Mouse (Mus musculus): ENCODE results near the gene Nxn.

Nxn gene

DNA sequence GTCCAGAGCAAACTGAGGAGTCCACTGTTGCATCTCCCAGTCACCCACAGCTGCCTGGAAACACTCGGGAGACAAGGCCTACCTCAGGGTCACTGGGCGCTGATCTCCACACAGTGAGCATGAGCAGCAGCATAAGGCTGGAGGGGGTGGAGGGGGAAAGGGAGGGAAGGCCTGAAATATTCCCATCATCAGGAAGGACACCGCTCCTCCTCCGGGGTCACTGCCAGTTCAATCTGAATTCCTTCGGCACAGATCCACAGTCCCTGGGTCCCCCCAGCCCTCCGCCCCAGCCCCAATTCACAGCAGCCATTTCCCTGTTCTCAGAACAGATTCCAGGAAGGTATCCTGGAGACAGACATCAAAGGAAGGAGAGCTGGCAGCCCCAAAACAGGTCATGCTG, 35.8 kb downstream of the Nxn start:
- no peak for DNase-seq (ENCODE audit: low spot score in 2 of 2)

DNA sequence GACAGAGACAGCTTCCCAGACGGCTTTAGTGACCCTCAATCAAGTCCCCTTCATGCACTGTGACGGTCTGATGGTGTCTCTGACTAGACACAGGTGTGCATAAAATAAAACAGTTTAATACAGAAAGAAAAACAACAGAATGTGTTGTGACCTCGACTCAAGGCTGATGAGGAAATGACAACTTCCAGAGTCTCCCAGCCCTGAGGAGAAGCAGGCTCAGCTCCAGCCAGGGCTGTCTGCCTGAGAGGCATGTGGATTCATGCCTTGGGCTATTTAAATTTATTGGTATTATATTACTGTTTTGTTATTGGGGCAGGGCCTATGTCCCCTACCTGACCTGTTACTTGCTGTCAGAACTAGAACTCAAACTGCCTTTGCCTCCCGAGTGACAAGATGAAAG, 37.5 kb downstream of the Nxn start:
- no peak for DNase-seq (ENCODE audit: low spot score in 2 of 2)

DNA sequence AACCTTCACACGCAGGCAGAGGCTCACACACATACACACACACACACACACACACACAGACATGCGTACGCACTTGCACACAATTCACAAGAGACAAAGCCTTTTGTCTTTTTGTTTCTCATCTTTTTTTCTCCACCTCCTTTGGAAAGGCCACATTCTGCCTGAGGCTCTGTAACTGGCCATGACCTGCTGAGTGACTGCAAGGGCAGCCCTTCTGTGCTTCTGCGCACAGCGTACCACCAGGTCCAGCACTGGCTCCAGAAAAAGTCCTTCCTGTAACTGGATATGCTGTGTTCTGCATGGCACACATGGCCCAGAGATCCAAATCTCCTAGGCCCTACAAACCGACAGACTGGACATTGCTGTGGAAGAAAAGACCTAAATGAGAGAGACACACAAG, 38.7 kb downstream of the Nxn start:
- DNase-seq (ENCODE audit: low spot score in 2 of 2) = no peak

DNA sequence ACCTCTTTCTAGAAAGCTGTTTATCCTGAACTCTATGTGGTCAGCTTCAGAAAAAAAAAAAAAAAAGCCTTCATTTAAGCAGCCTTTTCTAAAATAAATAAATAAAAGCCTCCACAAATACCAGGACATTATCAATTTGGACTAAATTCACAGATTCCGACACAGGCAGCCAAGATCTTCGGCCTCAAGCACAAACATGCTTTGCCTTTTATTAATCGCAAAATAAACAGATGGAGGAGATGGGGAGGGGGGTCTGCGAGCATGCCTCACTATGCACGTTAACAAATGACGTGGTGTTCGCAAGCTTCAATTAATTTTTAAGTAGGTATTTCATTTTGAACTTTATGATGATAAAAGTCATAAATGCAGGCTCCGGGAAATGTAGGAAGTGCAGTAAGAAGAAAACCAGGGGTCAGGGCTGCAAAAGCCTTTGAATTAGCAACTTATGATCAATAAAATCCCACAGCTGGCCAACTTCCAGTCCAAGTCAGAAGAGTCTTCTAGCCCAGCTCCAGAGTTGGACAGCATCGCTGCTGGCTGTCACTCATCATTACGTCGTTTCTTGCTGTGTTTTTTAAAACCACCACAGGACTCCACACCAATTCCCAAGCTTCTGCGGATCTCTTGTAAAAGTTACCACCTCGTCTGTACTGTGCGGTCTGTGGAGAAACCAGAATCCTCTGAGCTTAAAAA, 40.2 kb downstream of the Nxn start:
- DNase-seq (ENCODE audit: low spot score in 2 of 2) = no peak

DNA sequence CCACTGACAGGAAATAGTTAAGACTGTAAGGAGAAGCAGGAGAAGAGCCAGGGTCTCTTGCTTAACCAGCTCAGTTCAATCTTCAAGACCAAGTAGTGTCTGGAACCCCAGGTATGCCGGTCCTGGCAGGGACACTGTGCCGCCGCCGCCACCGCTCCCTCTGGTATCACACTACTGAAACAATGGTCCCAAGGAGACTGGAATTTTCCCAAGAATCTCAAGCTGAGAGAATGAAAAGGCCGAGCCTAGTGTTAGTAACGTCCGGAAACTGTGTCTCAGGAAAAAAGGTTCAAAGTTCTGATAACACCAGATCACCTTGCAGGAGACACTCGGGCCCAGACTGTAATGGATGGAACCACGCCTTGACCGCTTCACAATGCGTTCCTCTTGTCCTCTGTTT, 41.5 kb downstream of the Nxn start:
- no peak for DNase-seq (ENCODE audit: low spot score in 2 of 2)

DNA sequence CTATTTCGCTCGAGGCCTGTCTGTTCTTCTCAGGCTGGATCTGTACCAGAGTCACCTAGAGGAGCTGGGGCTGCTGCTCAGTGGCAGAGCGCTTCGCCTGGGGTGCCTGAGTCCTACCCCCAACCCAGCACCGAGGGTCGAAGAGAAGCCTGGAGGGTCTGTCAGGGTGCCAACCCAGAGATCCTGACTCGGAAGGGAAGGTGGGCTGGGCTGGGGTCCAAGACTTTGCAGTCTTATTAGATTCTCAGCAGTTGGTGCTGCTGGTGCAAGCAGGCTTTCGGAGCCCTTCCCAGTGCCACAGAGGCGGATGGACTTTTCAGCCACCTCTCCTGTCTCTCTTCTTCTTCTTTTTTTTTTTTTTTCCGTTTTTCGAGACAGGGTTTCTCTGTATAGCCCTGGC, 42.8 kb downstream of the Nxn start:
- no peak for DNase-seq (ENCODE audit: low spot score in 2 of 2)

DNA sequence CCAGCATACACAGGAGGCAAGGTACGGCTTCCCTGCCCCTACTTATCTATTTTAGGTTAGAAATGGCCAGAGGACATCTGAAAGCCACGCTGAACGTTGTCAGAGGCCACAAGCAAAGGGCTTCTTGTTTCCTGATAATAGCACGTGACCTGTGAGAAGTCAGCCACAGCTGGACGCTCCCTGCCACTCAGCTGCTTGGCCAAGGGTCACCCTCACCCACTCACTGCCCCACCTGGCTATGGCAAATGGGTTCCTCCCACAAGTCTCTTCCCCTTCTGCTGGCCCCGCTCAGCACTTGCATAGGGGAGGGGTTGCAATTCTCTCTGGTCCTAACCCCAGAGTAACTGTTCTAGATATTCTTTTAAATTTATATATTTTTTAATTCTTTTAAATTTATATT, 43.5 kb downstream of the Nxn start:
- DNase-seq (ENCODE audit: low spot score in 2 of 2) = no peak

DNA sequence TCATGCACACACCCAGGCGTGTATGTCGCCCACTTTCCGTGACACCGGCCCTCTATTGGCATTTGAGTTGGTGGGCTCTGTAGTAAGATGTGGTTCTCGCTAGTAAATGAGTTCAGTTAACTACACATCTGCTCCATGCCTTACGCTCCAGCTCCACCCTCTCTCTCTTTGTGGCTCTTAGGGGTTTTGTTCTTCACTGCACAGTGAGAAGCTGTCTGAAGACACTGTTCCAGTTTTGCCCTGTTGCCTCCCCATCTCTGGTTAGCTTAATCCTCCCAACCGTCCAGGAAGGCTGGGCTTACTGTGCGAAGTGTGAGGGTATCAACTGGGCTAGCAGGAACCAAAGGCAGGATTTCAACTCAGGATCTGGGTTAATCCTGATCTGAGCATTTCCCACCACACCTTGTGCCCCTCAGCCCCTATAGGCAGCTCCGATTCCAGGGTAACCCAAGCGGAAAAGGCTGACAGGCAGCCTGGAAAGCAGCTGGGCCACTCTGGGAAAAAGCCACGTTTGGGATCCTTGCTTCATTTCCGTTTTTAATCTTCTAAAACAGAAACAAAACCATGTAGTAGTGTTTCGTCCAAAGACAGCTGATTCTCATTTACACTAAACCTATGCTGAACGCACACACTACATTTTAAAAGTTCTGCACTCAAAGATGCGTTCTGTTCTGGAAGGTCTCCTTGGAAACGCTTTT, 45.9 kb downstream of the Nxn start:
- DNase-seq (ENCODE audit: low spot score in 2 of 2) = no peak

DNA sequence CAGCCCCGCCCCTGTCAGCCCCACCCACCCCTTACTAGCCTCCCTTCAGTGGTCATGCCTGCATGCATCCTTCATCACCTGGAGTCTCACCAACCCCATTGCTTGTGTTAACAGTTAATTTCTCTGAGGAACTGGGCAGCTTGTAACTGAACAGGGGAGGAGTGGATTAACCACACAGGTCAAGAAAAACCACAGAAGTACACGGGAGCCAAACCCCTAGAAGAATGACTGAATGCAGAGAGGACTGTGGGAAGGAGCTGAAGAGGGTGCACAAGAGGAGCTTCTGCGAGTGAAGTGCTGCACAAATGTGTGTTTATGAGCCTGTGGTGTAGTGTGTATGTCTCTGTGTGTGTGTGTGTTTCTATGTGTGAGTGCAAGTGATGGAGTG, 47.3 kb downstream of the Nxn start:
- no peak for DNase-seq (ENCODE audit: low spot score in 2 of 2)

DNA sequence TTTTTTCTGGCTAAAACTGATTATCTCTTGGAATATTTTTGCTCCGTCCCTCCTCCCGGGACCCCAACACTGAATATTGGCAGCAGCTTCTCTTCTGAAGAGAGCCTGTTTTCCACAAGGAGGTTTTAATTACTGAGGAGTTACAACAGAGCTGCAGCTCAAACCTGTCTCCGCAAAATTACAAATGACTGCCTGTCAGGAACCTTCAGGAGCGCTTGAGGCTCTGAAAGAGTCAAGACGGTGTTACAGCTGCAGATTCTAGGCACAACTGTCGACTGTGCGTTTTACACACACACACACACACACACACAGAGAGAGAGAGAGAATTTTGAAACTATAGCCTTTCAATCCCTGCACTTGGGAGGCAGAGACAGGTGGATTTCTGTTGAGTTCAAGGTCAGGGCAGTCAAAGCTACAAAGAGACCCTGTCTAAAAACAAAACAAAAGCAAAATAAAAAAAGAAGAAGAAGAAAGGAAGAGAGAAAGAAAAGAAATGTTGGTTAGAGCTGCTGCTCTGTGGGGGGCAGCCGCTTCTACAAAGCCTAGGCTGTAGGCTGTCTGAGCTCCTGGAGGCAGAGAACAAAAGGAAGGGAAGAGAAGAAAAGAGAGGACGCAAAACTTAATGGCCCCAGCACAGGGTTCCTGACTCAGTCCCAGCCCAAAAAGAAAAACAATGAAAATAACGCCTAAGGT, 47.9 kb downstream of the Nxn start:
- DNase-seq (ENCODE audit: low spot score in 2 of 2) = no peak

DNA sequence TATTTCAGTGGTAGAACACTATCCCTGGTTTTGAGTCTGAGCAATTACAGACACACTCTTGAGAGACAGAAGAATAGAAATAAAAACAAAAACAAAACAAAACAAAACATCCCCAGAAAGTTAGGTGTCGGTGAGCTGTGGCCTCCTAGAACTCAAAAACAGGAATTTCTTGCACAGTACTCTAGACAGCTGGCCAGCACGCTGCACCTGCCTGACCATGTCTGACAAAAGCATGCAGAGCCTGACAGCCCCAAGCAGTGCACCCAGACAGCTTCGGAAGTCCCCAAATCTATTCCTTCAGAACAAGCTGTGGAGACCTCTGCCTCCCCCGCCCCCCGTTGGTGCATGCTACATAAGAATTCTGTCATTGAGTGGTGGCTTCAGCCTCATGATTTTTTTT, 49.1 kb downstream of the Nxn start:
- DNase-seq (ENCODE audit: low spot score in 2 of 2) = no peak

DNA sequence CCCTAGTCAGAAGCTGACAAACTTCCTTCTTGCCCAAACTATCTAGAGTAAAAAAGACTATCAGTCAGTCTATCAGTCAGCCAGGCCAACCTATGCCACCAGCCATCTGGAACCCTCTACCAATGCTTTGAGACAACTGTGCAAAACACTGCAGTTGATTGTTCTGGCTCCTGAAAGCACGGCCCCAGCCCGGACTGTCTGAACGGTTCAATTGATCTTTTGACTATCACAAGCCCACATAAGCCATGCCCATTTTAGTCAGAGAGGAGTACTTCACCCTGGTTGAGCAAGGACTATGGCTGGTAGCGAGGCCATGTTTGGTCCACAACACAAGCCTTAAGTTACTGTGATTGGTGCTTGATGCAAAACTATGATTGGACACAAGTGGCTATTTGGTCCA, 51.4 kb downstream of the Nxn start:
- no peak for DNase-seq (ENCODE audit: low spot score in 2 of 2)

DNA sequence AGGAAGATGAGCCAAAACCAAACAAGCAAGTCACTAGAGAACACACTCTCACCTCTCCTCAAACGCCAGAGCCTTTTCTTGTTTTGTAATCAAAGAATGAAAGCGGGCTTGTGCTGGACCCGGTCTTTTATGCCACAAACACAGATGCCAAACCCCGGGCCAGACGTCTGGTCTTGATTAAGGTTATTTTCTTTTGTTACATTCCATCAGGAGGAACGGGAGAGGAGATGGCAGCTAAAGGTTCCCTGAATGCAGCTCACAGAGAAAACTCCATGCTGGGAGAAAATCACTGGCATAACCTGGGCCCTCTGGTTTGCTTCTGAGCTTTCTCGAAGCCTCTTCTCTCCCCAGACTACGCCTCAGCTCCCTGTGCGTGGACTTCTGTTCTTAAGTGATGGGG, 55.9 kb downstream of the Nxn start:
- no peak for DNase-seq (ENCODE audit: low spot score in 2 of 2)

DNA sequence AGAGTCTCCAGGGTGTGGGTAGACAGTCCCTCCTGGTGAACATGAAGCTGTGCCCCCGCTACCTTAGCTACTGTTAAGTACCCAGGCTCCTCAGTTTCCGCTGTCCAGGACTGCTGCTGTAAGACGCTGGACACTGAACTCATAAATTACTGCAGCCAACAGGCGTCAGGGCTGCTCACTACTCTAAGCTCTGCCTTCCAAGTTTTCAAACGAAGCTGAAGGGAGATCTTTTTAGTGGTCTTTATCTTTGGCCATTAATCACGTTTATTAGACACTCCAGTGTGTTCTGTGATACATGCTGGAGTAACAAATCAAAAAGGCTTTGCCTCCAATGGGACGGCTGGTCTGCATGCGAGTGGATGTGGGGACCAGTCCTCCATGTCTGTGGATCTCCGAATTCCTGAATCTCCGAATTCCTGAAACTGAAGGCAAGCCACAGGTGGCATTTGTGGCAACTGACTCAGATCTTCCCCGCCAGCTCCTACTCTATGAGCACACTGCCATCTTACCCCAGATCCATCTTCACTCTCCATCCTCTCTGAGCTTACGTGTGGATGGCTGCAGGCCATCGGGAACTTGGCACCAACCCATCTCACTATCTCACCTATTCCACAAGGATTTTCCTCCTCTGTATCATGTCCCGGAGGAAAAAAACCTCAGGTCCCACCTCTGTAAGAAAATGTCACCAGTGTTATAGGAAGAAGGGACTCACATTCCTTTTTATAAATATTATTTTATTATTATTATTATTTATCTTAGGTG, 56.9 kb downstream of the Nxn start:
- DNase-seq (ENCODE audit: low spot score in 2 of 2) = no peak

DNA sequence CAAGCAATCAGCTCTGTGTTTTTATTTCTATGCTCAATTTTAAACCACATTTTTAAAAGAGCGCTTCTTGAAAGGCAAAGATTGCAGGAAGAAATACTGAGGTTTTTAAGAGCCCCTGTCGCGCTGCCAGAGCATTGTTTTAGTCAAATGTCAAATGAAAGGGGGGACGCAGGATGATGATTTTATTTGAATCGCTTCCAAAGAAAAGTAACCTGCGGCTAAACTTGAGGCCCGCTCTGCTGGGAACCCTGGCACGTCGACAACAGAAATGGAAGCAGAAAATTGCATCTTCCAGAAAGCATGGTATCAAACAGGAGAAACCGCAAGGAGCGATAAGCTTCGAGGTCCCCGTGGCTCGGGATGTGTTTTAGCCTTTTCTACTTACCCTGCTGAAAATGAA, 57.8 kb downstream of the Nxn start:
- DNase-seq (ENCODE audit: low spot score in 2 of 2) = no peak

DNA sequence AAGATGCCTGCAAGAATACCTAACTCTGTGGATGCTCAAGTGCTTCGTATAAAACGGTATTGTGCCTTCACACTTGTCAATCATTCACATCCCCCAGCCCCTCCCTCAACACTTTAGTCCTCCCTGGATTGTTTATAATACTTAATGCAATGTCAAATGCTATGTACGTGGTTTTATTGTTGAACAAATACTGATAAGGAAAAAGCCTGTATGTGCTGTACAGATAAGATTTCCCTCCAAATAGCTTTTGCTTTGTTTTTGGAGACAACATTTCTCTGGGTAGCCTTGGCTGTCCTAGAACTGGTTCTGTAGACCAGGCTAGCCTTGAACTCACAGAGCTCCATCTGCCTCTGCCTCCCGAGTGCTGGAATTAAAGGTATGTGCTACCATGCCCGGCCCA, 59.1 kb downstream of the Nxn start:
- no peak for DNase-seq (ENCODE audit: low spot score in 2 of 2)

DNA sequence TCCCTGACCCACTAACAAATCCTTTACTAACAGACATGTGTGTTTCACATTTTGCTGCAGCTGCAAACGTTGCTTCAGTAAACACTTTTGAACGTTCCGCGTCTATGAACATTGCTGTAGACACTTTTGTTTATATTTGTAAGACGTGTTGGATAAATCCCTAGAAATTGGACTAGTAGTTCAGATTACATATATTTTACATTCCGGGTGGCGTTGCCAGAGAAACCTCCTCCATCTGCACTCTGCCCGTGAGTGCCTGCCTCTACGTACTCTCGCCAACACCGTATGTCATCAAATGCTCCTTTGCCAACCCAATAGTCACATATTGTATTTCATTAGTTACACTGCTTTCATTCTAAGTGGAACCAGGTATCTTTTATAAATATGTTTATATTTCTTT, 59.8 kb downstream of the Nxn start:
- no peak for DNase-seq (ENCODE audit: low spot score in 2 of 2)

DNA sequence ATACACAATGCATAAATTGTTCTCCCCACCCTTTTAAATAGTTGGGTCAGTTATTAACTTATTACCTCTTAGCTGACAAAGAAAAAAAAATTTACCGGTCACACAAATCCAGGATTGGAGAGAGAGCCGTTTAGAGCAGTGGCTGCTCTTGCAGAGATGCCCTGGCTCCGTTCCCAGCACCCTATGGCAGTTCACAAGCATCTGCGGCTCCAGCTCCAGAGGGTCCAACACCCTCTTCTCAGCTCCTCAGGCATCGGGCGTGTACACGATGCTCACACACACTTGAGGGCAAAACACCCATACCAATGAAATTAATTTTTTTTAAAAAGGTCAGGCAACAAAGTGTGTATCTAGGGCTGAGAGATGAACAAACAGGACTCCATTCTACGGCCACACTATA, 60.3 kb downstream of the Nxn start:
- no peak for DNase-seq (ENCODE audit: low spot score in 2 of 2)

DNA sequence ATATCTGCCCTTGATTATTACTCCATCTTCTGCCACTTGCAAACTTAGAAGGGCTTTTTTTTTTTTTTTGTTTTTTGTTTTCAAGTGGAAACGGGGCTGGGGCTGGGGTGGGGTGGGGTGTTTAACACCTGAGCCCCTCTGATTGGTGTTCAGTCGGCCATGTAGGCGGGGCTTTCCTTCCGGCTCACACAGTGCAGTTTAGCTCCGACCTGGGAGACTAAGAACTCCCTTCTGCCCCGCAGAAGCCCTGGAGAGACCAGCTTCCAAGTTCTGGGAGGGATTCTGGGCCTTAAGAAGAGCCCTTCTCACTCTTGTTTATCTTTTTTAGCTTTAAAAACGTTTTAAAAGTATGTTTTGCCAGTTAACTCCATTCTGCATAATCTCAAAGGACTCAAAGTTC, 61.2 kb downstream of the Nxn start:
- DNase-seq (ENCODE audit: low spot score in 2 of 2) = no peak

DNA sequence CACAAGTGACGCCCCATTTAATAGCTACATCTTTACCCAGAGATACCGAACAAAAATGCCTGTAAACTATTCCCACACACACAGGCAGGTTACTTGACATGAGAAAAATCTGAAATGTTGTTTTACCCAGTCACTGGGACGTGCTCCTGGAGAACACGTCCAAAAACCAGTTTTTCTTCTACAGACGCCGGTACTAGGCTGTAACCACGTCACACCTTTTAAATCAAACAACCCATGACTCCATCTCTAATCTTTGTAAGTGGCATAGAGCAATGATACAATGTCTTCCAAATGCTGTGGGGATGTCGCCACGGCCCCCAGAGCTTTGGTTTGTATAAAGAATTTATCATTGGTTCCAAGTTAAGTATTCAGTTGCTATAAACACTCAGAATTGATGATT, 61.7 kb downstream of the Nxn start:
- DNase-seq (ENCODE audit: low spot score in 2 of 2) = no peak

DNA sequence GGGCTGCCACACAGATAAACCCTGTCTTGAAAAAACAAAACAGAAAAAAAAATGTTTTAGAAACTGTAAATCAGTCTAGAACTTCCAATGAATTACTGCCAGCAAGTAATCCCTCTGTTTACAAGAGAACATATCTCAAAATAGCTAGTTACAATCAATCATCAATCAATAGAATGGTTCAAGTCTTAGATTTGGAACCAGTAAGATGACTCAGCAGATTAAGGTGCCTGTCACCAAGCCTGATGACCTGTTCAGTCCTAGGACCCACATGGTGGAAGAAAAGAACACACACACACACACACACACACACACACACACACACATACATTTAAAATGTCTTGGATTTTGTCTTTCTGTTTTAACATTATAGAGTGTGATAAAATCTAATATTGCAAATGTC, 62.7 kb downstream of the Nxn start:
- DNase-seq (ENCODE audit: low spot score in 2 of 2) = no peak

DNA sequence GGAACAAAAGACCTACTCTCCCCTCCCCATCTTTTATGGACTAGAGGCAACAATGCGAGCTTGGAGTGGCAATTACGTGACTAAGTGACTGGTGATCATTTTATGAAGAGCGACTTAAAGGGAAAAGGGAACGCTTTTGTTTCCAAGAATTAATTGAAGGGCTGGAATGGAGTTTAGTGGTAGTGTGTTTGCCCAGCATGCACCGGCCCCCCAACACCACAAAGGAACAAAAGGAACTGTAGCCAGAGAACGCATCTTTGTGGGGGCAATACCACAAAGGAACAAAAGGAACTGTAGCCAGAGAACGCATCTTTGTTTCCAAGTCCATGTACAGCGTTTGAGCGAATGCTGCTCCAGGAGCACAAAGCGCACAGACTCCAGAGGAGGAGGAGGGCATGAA, 64.0 kb downstream of the Nxn start:
- DNase-seq (ENCODE audit: low spot score in 2 of 2) = no peak

DNA sequence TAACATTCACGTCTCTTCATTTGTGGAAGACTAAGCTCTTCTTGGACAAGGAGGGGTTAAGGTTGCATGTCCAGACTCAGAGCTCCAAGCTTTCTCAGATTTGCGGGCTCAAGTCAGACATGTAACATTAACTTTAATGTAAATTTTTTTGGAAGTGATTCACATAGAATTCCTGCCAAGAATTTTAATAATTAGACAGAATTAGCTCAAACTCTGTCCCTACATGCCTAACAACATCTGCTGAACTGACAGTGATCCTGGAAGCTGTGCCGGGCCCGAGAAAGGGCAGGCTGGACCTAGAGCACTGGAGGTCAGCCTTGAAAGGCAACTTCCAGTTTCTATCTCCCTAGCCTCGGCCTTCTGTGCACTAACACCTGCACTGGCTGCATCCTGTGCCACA, 66.7 kb downstream of the Nxn start:
- no peak for DNase-seq (ENCODE audit: low spot score in 2 of 2)

All from spleen, postnatal 10 days (tissue).